Comparison of ENCODE assay signal across 7 mouse cellular contexts in the genomic region with DNA sequence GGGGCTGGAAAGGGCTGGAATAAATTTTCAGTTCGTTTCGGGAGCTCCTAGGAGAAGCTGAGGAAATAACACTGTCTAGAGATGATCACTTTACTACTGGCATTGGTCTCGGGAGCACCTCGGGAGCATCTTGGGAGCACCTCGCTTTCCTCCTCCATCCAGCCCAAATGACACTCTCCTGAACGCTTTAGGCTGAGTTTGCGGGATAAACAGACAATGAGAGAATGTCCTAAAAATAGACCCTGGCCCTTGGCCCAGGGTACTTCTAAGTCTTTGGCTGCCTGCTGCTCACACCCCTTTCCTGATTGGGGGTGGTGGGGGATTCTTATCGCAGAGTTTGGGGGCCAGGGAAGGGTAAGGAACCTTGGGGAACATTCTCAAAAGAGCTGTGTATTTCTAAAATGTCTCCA. TPM values are rescaled to one million over a fixed set of nuclear protein-coding genes. Genes with fewer than 3 reads are reported as not detected.
DNase-seq lines count a peak whose midpoint lies in the region; ATAC-seq and TF ChIP-seq lines count a peak whose summit lies in the region.

No protein-coding gene starts in this region.

- peak; percentile 57 to 75 for DNase-seq in lung, adult 18-20 months
- no peak for DNase-seq in layer of hippocampus, adult 9-10 months (ENCODE audit: low spot score)
- no peak for DNase-seq in urinary bladder, postnatal 10 days (ENCODE audit: low spot score)

- H3K27me3 ChIP-seq in forebrain, embryonic 16.5 days (replicated peaks; ENCODE audit: control insufficient read depth, insufficient read depth, low read length), result no peaks in the 10 kb centered on the region
- no peaks in the 10 kb centered on the region for H3K27me3 ChIP-seq in intestine, embryonic 16.5 days (replicated peaks; ENCODE audit: control insufficient read depth, insufficient read depth, low read length)
- H3K27me3 ChIP-seq in stomach, embryonic 16.5 days (ENCODE audit: control insufficient read depth, insufficient read depth, low read length), result no peaks in the 10 kb centered on the region

- H3K4me2 ChIP-seq in forebrain, embryonic 16.5 days (ENCODE audit: low read length), result peak overlapping the region; percentile 73
- H3K4me2 ChIP-seq in intestine, embryonic 16.5 days (ENCODE audit: low read depth, low read length), result peak overlapping the region; percentile 76
- H3K4me2 ChIP-seq in stomach, embryonic 16.5 days (ENCODE audit: low read depth, low read length), result peak overlapping the region; percentile 79

- 2% methylated on average over 8 of the region's 8 CpGs for WGBS in bone marrow, adult 2 months
- WGBS in forebrain, embryonic 16.5 days, result 2% methylated on average over 8 of the region's 8 CpGs
- WGBS in intestine, embryonic 16.5 days, result 3% methylated on average over 8 of the region's 8 CpGs
- 2% methylated on average over 8 of the region's 8 CpGs for WGBS in stomach, embryonic 16.5 days

- peak overlapping the region; percentile 75; the same call in 1 of the 2 replicates for H3K9ac ChIP-seq in forebrain, embryonic 16.5 days (replicated peaks; ENCODE audit: low read depth, low read length)
- peak overlapping the region; percentile 86 for H3K9ac ChIP-seq in intestine, embryonic 16.5 days (ENCODE audit: low read depth, low read length)
- peak overlapping the region; percentile 89 for H3K9ac ChIP-seq in stomach, embryonic 16.5 days (ENCODE audit: low read length)

- no peak; the same call in 1 of the 2 replicates for ATAC-seq in forebrain, embryonic 16.5 days
- peak; percentile 39 for ATAC-seq in intestine, embryonic 16.5 days
- ATAC-seq in stomach, embryonic 16.5 days (ENCODE audit: insufficient read depth, low FRiP score), result peak; percentile 13; the same call in 1 of the 2 replicates

- H3K4me1 ChIP-seq in bone marrow, adult 2 months (ENCODE audit: control insufficient read depth, insufficient read depth, low read length), result peaks cover 3% of the 10 kb centered on the region; the same call in 1 of the 2 replicates
- peaks cover 26% of the 10 kb centered on the region for H3K4me1 ChIP-seq in forebrain, embryonic 16.5 days (replicated peaks; ENCODE audit: control insufficient read depth, insufficient read depth, low read length)
- peaks cover 23% of the 10 kb centered on the region for H3K4me1 ChIP-seq in intestine, embryonic 16.5 days (ENCODE audit: control insufficient read depth, insufficient read depth, low read length)
- peaks cover 29% of the 10 kb centered on the region for H3K4me1 ChIP-seq in stomach, embryonic 16.5 days (ENCODE audit: control insufficient read depth, insufficient read depth, low read length)

- no peaks in the 10 kb centered on the region for H3K36me3 ChIP-seq in forebrain, embryonic 16.5 days (ENCODE audit: control insufficient read depth, insufficient read depth)
- no peaks in the 10 kb centered on the region for H3K36me3 ChIP-seq in intestine, embryonic 16.5 days (ENCODE audit: control insufficient read depth, insufficient read depth, low read length)
- no peaks in the 10 kb centered on the region for H3K36me3 ChIP-seq in stomach, embryonic 16.5 days (ENCODE audit: control insufficient read depth, insufficient read depth, low read length)

- no peaks in the 10 kb centered on the region for H3K9me3 ChIP-seq in forebrain, embryonic 16.5 days (ENCODE audit: control insufficient read depth, low read length)
- H3K9me3 ChIP-seq in intestine, embryonic 16.5 days (ENCODE audit: control insufficient read depth, low read length), result no peaks in the 10 kb centered on the region
- no peaks in the 10 kb centered on the region for H3K9me3 ChIP-seq in stomach, embryonic 16.5 days (replicated peaks; ENCODE audit: control insufficient read depth, low read length)

- TF ChIP-seq CTCF in bone marrow, adult 2 months (IDR thresholded peaks at IDR 0.05; ENCODE audit: control insufficient read depth, insufficient read depth, low read length), result no peak

- no peak for TF ChIP-seq POLR2A in bone marrow, adult 2 months (IDR thresholded peaks at IDR 0.05; ENCODE audit: borderline replicate concordance, control insufficient read depth, low read depth, low read length)

- H3K4me3 ChIP-seq in bone marrow, adult 2 months (replicated peaks; ENCODE audit: control insufficient read depth, low read depth, low read length), result peak overlapping the region; percentile 53
- peak overlapping the region; percentile 76 for H3K4me3 ChIP-seq in forebrain, embryonic 16.5 days (replicated peaks; ENCODE audit: low read length)
- H3K4me3 ChIP-seq in intestine, embryonic 16.5 days (ENCODE audit: low read length), result peak overlapping the region; percentile 92
- H3K4me3 ChIP-seq in stomach, embryonic 16.5 days (replicated peaks; ENCODE audit: low read length), result peak overlapping the region; percentile 90

- peak overlapping the region; percentile 98 for H3K27ac ChIP-seq in bone marrow, adult 2 months (ENCODE audit: control insufficient read depth, insufficient read depth, low read depth, low read length, poor library complexity)
- no peak overlapping the region; the same call in 1 of the 2 replicates for H3K27ac ChIP-seq in forebrain, embryonic 16.5 days (ENCODE audit: low read length)
- peak overlapping the region; percentile 96 for H3K27ac ChIP-seq in intestine, embryonic 16.5 days (ENCODE audit: low read length)
- peak overlapping the region; percentile 98 for H3K27ac ChIP-seq in stomach, embryonic 16.5 days (ENCODE audit: low read length)

RNA-seq across cellular contexts. Expression of a gene that starts 0.9 kb away (rescaled TPM):
- polyA plus RNA-seq in bone marrow, adult 2 months (2011; ENCODE audit: insufficient read depth, insufficient read length, low replicate concordance, missing spikeins), result 8.8 and 14.9 TPM in 2 replicates
- polyA plus RNA-seq in forebrain, embryonic 16.5 days (2015; fragmentation: Nextera tagmentation; extraction: Ambion mirVana), result 6.9 and 7.2 TPM in 2 replicates
- polyA plus RNA-seq in intestine, embryonic 16.5 days (2015; fragmentation: Nextera tagmentation; extraction: Ambion mirVana), result 8.0 and 8.8 TPM in 2 replicates
- polyA plus RNA-seq in stomach, embryonic 16.5 days (2015; fragmentation: Nextera tagmentation; extraction: Ambion mirVana), result 18.7 and 20.1 TPM in 2 replicates

RNA-seq across cellular contexts. Expression of a gene that starts 0.9 kb away (rescaled TPM):
- not detected in 2 replicates for polyA plus RNA-seq in bone marrow, adult 2 months (2011; ENCODE audit: insufficient read depth, insufficient read length, low replicate concordance, missing spikeins)
- polyA plus RNA-seq in forebrain, embryonic 16.5 days (2015; fragmentation: Nextera tagmentation; extraction: Ambion mirVana), result 0.63 and 1.1 TPM in 2 replicates
- polyA plus RNA-seq in intestine, embryonic 16.5 days (2015; fragmentation: Nextera tagmentation; extraction: Ambion mirVana), result 0.11 and 0.15 TPM in 2 replicates
- 1.1 TPM in 2 replicates for polyA plus RNA-seq in stomach, embryonic 16.5 days (2015; fragmentation: Nextera tagmentation; extraction: Ambion mirVana)

RNA-seq across cellular contexts. Expression of a gene that starts 17.5 kb away (rescaled TPM):
- polyA plus RNA-seq in bone marrow, adult 2 months (2011; ENCODE audit: insufficient read depth, insufficient read length, low replicate concordance, missing spikeins), result not detected in 2 replicates
- polyA plus RNA-seq in forebrain, embryonic 16.5 days (2015; fragmentation: Nextera tagmentation; extraction: Ambion mirVana), result 0.27 and 0.33 TPM in 2 replicates
- polyA plus RNA-seq in intestine, embryonic 16.5 days (2015; fragmentation: Nextera tagmentation; extraction: Ambion mirVana), result not detected in 2 replicates
- 0.04 TPM in 1 of 2 replicates, not detected in the other for polyA plus RNA-seq in stomach, embryonic 16.5 days (2015; fragmentation: Nextera tagmentation; extraction: Ambion mirVana)

RNA-seq across cellular contexts. Expression of a gene that starts 54.6 kb away (rescaled TPM):
- 2.0 TPM in 1 of 2 replicates, not detected in the other for polyA plus RNA-seq in bone marrow, adult 2 months (2011; ENCODE audit: insufficient read depth, insufficient read length, low replicate concordance, missing spikeins)
- polyA plus RNA-seq in forebrain, embryonic 16.5 days (2015; fragmentation: Nextera tagmentation; extraction: Ambion mirVana), result 0.84 and 1.2 TPM in 2 replicates
- 0.68 and 1.2 TPM in 2 replicates for polyA plus RNA-seq in intestine, embryonic 16.5 days (2015; fragmentation: Nextera tagmentation; extraction: Ambion mirVana)
- polyA plus RNA-seq in stomach, embryonic 16.5 days (2015; fragmentation: Nextera tagmentation; extraction: Ambion mirVana), result 2.0 and 2.6 TPM in 2 replicates

Comparison
In these comparisons a context has a peak if more than half of its experiments do, and no peak if none do; other contexts are left out.
1. DNase-seq: peak in lung, adult 18-20 months (2 of 2); none in layer of hippocampus, adult 9-10 months (single experiment) and urinary bladder, postnatal 10 days (single experiment).
2. Peak in every context shown above with its lines, with median percentiles within 50 percentile points of each other: H3K4me3 ChIP-seq, H3K4me2 ChIP-seq and H3K9ac ChIP-seq.